Mouse (Mus musculus) forelimb bud, embryonic 11.5 days (tissue): ENCODE measurements at regions not wholly inside any gene's neighbourhood (a gene's known extent, or its start where the extent isn't known, plus 50 kb on each side); places are given as distances from the start of the nearest gene placed in this dataset.

ENCODE experiments used
- DNase-seq: peaks from one replicate; pipeline ENCODE4 v3.0.0-alpha.2; 2012; ENCODE audit warnings: low read depth, low spot score

DNA sequence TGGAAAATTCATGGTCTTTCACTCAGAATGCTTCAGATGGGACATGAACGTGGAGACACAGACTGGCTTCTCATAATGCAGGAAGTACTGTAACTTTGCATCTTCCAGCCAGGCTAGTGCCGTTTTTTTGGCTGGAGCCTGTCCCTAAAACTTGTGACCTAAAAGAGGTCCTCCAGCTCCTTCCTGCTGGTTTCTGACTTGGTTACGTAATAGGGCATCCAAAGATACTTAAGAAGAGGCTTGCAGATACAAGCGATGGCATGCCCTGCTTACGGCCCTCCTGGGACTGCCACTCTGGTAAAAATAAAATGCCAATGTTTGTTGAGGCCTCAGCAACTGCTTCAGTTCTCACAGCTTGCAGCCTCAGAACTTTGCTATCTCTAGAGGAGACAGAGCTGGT, 177.3 kb upstream of the Arl4c start:
- no peak for DNase-seq

DNA sequence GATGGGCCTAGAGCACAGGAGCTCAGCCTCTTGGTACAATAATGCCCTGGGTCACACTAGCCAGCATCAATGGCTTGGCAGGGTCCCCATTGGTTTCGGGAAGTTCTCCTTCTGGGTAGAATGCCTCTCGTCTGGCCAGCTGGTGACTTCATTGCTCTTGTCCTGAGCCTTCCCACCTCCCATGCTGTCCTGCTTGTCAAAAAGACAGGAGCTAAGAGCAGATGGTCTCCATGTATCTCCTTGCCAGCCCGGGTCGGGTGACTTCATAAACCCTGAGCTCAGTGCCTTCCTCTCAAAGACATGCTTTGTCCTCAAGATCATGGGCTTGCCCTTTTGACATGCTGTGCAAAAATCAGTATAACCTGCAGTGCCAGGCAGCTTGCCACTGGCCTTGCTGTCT, 179.2 kb upstream of the Sh3bp4 start:
- DNase-seq, result no peak

DNA sequence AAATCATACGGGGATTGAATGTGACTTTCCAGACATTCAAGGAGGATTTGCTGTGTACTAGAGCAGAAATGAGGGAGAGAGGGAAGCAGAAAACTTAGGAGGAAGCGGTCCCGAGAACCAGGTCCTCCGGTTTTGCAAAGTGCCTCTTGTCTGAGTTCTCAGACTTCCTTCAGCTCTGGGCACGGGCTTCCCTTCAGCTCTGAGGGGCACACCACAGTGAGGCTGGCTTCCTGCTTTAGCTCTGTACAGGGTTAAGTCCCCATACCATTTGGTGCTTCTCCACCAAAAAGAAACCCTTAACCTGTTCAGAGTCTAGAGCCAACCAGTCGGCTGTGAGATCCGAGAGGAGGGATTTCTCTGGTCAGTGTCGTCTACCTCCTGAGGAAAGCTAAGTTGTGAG, 167.8 kb upstream of the Sh3bp4 start:
- DNase-seq, result no peak

DNA sequence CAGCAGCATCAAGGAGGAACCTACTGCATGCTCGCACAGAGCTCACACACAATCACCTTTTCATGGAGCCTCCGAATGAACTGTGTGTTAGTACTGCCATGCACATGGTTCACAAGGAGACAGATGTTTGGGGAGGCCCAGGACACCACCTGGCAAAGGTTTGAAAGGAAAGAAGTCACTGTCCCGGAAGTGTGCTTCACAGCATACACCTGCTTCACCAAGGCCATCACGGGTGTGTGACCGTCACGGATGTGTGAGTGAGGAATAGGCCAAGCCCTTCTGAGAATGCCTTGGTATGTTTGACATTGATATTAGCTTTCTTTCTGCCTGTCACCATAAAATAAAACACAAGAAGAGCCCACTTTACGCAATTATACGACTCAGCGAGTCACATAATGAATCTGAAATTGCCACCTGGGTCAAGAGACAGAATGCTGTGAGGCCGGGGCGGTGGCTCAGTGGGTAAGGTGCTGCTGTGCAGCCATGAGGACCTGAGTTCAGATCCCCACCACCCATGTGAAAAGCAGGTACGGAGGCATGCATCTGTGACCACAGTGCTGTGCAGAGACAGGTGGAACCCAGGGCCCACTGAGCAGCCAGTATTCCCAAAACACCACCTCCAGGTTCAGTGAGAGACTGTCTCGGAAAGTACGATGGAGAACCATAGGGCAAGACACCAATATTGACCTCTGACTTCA, 162.3 kb upstream of the Sh3bp4 start:
- no peak for DNase-seq

DNA sequence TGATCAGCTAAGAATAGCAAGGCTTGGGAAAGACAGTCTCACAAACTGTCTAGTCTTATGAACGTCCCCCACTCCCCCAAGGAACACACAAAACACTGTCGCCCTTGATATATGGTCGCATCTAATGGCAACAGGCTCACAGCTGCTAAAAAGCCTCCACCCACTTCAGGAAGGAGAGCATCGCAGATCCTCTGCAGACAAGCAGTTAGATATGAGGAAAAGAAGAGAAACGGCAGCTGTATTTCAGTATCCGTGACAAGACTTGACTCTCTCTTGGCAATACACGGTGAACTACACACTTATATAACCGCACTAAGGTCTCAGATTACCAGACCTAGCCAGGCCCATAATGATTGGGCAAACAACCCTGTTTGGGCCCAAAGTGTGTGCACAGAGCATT, 161.5 kb upstream of the Sh3bp4 start:
- DNase-seq, result no peak

DNA sequence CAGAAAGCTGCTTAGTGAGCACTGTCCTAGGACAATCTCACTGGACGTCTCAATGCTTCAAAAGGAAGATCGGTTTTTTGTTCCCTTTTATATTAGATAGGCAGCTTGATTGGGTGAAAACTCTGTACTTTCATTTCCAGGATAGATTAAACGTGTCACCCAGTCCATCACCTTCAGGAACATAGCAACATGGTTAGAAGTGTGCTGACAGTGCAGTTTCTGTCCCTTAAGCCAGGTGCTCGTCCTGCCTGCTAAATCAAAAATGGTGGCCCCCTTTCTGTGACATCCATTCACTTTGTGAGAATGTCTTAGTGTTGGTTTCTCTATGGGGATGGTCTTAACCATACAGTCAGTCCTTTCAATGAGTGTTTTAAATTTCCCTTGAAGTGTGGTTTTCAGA, 160.9 kb upstream of the Sh3bp4 start:
- no peak for DNase-seq

DNA sequence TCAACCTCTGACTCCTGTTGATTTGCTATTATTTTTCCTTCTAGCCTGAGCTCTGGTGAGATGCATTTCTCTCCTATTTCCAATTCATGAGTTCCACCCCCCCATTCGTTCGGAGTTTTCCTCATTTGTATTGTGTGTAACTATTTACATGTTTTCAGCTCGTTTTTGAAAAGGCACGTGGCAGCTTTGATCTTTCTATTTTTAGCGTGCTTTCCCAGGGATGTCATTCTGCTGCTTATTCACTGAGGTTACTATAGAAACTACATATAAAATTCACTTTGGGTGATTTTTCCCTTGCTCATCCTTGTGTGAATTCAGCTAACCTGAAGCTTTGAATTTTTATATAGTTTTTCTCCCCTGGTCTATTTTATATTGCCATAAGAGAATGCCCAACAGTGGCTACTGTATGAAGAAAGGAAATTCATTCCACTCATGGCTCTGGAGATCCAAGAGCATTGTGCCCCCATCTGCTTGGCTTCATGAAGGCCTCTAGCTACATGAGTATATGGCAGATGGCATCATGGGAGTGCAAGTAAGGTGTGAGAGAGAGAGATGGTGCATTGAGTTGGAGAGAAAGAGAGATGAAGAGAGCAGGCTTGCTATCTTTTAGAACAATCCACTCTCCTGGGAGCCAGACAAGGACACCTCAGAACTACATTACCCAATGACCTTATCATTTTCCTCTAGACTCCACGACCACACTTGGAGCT, 160.2 kb upstream of the Sh3bp4 start:
- no peak for DNase-seq

DNA sequence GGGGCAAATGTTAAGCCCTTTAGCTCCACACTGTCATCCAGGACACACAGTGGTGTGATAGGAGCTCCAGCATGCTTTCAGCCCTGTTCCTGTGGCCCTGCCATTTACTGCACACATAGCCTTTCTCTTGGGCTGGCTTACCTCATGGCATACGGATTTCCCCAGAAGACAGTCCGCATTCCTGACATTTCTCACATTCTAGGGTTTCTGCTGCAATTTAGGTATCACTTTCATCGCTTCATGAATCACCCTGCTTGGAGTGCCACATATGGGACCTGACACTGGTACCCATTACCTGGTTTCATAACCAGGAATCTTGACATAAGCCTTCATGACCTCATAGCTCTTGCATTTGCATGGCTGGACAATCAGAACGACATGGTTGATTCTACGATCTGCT, 158.5 kb upstream of the Sh3bp4 start:
- peak; percentile 53 for DNase-seq

DNA sequence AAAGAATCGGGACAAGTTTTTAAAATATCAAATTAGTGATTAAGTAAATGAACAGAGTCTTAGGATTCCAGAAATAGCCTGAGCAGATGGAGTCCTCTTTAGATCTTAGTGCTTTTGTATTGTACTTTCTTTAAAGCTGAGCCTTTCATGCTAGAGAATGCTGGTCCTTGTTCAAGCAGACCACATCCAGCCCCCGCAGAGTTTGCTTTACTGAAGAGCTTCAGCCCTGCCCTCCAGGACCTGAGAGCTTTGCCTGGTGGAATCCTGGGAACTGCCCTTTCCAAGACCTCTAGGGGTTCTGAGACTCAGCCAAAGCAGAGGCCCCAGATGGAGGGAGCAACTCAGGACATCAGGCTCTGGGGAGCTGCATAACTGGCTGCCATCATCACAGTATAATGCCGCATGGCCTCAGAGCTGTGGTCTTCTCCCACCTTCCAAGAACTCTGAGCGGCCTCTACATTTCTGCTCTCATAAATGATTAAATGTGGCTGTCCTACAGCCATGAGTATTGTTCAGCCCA, 153.6 kb upstream of the Sh3bp4 start:
- no peak for DNase-seq

DNA sequence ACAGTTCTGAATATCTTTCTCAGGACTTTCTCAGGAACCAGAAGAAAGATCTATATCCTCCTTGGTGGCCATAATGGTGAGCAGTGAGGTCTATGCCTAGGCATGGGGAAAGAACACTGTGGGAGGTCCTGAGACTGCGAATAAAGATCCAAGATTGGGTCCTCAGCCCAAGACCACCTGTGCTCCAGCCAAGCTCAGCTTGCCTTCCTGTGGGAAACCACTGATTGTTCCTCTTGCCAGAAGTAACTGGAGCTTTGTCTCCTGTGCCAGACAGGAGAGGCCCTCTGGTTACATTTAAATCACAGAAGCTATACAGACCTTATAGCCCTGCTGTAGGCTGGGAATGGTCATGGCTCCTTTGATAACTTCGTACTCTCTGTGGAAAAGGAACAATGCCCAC, 148.8 kb upstream of the Sh3bp4 start:
- DNase-seq, result no peak

DNA sequence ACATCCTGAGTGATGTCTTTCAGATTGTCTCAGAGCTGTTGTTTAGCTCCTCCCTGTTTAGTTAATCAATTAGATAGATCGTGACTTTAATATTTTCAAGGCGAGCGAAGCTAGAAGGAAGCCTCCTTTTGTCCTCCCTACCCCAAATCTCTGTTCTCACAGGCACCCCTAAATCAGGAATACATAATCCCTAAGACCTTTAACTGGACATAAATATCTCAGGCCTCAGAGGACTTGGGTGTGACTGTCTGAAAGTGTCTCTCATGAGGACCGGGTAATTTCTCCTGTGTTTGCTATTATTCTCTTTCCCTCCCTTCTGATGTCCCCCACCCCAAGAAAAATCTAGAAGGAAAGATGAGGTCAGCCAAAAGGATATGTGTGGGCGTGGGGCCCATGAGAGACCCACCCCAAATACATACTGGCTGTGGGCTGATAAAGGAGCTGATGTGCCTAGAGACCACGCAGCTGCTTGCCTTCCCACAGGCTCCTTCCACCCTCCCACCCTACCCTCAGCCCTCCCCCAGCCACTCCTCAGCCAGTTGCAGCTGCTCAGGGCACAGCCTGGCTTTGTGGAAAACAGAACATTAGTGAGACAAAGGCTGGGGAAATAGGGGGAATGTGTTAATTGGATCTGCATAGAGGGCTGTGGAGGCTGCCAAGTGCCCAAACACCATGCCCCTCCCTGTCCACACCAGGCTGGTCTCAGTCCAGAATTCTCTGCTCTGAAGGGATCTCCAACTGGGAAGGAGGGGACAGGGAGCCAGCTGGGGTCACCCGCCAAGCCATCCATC, 146.2 kb upstream of the Sh3bp4 start:
- DNase-seq, result peak; percentile 31

DNA sequence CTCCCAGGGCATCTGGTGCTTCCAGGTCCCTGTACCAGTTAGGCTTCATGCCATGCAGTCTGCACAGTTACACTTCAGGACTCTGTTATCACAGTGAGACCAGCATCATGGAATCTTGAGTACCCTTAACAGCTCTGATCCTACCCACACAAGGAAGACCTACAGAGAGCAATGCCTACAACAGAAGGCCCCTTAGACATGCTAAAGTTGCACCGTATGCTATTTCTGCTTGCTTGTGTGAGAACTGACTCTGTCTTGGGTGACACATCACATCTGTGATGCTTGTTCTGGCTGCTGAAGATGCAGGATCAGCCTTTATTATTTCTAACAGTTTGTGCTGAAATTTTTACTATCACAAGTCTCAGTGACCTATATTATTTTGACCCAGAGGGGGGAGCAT, 135.0 kb upstream of the Sh3bp4 start:
- DNase-seq, result no peak

DNA sequence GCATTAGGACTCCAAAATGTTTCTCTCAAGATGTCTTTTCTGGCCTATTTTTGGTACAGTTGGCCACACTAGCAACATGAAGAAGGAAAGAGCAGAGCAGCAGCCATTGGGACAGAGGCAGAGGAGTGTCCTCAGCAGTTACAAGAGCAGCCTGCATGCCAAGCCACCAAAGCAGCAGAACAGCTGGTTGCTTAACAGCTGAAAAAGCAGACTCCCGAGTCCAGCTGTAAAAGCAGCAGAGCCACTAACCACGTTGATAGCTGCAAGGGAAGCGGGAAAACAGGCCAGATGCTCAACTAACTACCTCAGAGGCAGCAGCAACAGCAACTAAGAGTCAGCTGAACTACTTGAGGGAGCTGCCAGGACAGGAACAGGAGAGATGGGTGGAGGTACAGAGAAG, 134.4 kb upstream of the Sh3bp4 start:
- DNase-seq, result no peak

DNA sequence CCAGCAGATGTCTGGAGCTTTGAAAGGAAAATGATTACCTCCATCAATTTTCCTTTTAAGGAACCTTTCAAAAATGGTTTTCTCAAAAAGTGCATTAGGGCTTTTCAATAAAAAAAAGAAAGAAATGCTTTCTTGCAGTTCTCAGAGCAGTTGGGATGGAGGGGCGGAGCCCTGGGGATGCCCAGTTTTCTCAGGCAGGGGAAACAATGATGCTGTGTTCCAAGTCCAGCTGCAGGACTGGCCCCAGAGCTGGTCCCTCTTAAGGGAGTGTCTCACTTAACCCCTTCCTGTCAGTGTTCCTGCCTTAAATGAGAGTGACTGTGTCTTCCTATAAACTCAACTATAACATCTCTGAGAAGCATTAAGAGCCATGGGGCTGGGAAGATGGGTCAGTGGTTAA, 132.9 kb upstream of the Sh3bp4 start:
- DNase-seq, result peak; percentile 21

DNA sequence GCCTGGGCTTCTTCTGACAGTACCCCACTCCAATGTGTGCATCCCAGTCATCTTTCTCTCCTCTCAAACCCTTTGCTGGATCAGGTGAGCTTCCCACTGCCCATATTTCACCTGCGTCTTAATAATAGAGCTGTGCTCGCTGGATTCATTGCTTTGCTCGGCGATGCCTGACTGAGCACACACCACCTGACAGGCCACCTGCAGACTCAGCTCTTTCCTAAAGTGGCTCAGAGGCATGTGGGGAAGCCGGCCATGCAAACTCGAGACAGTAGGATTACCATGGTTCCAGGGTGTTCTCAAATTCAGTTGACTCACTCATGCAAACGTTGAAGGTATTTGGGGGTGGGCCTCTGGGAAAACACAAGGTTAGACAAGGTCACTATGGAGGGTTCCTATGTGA, 131.8 kb upstream of the Sh3bp4 start:
- DNase-seq, result no peak

DNA sequence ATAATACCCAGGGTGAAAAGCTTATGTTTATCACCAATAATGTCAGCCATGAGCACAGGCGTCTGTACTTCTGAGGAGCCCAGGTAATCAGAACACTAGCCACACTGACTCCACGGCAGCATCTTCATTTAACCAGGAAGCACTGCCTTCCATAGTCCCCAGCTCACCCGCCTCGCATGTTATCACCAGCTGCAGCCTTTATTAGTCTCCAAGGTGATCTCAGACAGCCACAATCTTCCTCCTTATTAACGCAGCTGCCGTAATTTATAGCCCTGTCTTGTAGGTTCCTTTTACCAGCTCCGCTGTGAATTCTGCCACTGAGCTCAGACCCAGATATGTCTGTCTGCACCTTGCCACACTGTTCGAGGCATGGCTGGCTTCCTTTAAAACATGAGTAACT, 127.2 kb upstream of the Sh3bp4 start:
- DNase-seq, result no peak

DNA sequence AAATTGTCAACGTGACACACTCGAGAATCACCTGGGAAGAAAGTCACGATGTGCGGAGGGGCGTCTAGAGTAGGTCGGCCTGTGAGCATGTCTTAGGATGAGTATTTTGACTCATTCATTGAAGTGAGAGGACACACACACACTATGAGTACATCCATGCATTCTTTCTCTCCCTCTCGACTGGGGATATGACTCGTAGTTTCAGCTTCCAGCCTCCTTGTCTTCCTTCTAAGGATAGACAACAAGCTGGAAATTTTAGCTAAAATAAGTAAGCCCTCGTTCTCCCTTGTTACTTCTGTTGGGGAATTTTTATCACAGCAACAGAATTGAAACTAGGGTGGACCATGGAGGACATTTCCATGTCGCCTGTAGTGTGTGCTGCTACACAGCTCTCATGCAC, 124.3 kb upstream of the Sh3bp4 start:
- DNase-seq, result no peak

DNA sequence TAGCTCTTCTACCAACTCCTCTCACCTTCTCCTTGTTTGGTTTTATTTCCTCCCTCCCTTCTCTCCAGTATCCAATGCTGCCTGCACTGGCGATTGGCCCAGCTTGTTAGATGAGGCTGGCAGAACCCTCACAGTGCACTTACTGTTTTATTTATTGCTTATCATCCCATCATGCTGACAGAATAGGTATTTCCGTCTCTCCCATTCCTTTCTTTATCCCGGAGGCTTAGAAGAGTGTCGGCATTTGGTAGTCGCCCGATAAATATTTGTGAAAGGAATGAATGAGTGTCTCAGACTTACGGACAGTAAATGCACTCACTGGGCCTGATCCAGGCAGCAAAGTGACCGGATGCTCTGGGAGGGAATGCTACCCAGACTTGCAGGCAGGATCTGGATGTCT, 123.8 kb upstream of the Sh3bp4 start:
- no peak for DNase-seq

DNA sequence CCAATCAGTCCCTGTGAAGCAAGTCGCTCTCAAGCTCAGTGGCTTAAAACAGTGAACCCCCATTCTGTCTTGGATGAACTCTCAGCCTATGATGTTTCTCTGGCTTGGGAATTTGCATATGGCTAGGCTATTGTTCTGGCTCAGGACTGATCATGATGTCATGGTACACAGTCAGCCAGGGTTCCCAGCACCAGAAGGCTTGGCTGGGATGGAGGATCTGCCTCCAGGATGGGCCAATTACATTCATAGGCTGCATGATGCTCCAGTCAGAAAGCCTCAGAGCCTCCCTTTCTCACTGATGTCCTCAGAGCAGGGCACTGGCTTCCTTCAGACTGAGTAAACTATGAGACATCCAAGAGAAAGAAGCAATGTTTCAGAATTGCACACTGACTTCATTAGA, 120.3 kb upstream of the Sh3bp4 start:
- DNase-seq, result no peak

DNA sequence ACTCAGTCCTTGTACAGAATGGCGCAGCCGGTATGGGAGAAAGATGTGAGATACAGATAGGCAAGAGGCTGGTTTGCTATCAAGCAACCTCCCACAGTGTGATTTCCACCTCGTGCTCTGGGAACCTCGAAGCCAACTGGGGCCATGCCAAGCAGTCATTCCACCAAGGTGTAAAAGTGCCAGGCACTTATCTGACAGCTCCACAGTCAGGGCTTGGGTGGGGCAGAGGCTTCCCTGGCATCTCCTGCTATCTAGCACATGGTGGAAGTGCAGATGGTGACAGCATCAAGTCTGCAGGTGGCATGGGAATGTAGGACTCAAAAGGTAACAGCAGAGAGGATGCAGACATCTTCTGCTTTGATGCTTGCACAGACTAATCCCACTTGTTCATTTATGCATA, 116.7 kb upstream of the Sh3bp4 start:
- no peak for DNase-seq

DNA sequence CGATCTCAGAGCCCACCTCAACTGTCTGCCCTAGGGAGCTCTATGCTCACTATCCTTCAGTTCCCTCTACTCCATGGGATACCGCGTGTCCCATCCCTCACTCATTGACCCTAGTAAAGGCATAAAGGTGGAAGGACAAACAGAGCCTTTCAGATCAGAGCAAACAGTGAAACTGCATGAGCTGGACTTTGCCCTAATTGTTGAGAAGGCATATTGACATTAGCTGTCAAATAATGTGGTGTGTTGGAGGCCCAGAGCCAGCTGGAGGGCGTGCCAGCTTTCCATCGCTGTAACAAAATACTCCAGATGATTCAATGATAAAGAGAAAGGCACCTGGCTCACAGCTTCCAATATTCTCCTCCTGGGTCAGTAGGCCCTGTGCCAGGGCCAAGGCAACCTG, 115.4 kb upstream of the Sh3bp4 start:
- no peak for DNase-seq

DNA sequence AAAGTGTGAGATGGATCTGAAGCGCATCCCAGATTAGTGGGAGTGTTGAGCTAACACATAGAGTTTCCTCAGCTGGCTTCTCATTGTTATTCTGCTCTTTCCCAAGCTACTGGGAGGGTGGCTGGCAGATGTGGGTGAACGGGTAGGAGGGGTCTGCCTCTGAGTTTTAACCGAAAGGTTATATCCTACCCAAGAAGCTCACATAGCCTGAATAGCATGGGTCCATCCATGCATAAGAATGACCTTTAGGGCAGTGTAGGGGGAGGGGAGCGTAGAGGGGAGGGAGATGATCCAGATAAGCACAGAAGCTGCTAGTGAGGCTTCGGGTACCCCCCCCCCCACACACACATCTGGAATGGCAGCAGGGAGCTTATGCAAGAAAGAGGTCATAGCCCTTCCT, 113.2 kb upstream of the Sh3bp4 start:
- no peak for DNase-seq

DNA sequence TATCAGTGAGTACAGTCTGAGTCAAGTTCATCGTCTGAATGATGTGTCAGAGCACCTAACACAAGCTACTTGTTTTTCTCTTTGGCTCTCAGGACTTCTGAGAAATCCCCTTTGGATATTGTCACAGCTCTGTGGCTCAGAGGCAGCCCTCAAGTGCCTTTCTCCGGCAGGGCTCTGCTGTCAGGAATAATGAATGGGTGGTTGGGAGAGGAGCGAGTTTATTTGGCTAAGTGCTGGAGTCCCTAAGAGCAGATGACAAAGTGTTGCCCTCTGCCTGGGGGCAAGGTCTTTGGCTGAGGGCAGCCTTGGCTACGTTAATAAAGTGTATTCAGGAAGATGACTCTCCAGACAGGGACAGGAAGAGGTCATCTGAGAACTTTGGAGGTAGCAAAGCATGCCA, 110.5 kb upstream of the Sh3bp4 start:
- no peak for DNase-seq
